Mouse (Mus musculus): Measurements from ENCODE around the gene Adam12.
"Not testable (repeated sequence)": the region's sequence is repeated elsewhere in the genome, so short reads cannot be mapped to it uniquely, and the experiment has no call there.

Gene Adam12

DNA sequence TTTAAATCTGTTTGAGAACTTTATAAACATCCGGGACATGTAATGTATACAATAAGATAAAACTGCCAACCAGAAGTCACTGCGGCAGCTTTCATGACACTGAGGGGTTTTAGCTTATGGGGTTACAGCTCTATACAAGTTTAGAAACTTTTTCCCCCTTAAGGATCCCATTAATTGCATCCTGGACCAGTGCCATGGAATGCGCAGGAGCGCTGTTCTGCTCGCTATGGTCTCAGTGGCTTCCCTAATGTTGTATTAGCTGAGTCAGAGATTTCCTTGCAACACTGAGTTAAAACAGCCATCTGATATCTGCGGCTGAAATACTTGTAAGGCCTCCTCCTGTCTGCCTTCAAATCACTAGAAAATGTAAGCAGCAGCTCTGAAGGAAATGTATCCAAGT is 298.6 kb downstream of the Adam12 start:
- no peak for DNase-seq (ENCODE audit: low spot score)

DNA sequence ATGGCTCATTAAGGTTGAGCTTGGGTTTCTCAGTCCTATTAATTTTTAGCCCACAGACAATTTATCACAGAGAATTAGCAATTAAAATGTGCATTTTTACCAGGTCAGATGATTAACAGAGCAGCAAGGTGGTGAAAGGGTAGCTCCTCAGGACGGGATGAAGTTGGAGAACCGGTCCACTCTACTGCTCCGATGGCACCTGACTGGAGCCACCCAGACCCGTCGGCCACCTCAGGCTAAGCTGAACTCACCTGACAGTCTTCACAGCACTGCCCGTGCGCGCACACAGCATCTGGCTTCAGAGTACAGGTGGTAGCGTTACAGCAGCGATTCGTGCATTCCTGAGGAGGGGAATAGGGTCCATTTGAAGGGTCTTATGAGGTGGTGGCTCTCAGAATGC is 300.5 kb downstream of the Adam12 start:
- DNase-seq (ENCODE audit: low spot score) = no peak

DNA sequence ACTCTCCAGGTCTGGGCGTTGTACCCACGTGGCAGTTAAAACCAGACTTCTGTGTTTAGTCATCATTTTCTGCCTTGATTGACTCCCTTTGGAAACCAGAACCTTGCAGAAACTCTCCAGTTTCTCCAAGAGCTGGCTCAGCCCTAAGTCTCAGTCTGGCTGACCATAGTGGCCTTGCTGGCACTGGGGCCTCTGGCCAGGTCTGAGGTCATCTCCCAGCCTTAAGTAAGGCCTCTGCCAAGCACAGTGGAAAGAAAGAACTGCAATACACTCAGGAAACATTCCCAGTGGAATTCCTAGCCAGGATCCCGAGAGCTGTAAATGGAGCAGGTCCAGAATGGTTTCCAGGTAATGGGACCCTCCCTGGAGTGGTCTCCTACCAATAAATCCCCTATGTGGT is 303.0 kb downstream of the Adam12 start:
- DNase-seq (ENCODE audit: low spot score) = peak; percentile 23

DNA sequence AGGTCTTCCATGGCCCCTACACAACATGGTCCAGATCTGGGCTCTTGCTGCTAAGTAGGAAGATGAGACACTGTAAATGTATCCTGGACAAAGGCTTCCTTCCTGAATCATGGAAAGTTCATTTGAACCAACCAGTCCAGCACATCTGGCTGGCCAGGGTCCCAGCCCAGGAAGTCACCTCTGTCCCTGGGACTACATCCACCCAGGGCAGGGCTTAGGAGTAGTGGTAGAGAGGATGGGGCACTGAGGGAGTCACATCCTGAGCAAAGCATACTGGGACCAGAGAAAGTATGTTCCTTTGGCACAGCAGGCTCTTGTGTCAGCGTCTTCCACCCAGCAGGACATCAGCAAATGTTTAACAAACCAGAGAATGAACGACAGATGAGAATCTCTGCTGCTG is 306.2 kb downstream of the Adam12 start:
- no peak for DNase-seq (ENCODE audit: low spot score)

DNA sequence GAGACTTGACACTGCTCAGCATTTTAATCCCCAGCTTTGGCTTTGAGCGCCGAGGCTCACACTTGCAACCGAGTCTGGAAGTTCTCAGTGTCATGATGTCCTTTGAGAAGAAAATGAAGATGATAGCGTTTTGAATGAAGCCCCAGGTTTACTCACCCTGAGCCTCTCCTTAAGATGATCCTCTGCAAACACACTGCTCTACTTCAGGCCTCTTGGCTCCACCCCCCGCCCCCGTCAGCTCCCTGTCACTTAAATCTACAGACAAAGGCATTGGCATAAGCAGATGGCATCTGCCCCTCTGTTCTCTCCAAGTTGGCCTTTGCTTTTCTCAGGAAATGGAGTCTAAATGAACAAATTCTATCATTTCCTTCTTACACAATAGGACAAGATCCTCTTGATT is 308.0 kb downstream of the Adam12 start:
- no peak for DNase-seq (ENCODE audit: low spot score)

DNA sequence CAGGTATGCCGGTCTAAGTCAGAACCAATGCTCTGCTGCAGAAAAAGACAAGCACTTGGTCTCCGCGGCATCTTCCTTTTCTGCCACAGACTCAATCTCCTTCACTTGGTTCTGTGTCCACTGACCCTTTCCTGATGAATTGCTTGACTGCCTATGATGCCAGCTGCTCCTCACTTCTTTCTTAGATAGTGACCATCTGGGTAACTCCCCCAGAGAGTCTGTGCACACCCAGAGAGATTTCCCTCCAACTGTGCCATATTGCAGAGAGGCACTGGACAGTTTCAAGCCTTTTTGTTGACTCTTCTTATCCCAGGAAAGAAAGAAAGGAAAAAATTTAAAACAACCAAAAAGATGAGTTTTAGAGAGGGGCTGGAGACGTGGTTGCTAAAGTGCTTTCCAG is 310.7 kb downstream of the Adam12 start:
- DNase-seq (ENCODE audit: low spot score) = no peak

DNA sequence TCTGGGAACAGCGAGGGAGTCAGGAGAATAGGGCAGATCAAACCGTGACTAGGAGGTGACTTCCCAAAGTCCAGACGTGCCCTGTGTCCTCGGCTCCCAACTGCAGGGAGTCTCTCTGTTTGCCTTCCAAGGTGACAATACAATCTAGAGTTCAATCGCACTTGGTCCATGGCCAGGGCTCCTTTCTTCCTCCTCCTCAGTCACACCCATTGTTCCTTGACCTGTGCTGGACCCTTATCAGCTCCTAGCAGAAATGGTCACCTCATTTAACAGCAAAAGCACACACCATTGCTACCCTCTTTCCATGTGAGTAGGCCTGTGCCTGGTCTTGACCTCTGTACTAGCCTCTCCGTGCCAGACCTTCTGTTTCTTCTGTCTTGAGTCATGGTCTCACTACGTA is 311.2 kb downstream of the Adam12 start:
- no peak for DNase-seq (ENCODE audit: low spot score)

DNA sequence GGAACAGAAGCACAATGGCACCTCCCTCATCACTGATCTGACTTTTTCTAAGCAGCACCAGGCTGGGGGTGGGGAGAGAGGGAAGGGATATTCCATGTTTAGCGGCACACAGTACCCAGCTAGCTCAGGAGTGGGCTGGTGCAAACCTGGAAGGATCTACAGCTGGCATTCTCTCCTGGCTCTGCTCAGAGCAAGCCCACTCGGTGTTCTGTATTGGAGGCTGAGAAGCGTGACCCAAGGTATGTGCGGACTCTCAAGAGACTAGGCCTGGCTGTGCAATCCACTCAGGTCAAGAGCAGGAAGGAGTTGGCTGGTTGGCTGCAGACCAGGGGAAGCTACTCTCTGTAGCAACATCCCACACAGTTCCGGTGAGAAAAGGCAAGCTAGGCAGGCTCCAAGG is 312.0 kb downstream of the Adam12 start:
- peak; percentile 10 for DNase-seq (ENCODE audit: low spot score)

DNA sequence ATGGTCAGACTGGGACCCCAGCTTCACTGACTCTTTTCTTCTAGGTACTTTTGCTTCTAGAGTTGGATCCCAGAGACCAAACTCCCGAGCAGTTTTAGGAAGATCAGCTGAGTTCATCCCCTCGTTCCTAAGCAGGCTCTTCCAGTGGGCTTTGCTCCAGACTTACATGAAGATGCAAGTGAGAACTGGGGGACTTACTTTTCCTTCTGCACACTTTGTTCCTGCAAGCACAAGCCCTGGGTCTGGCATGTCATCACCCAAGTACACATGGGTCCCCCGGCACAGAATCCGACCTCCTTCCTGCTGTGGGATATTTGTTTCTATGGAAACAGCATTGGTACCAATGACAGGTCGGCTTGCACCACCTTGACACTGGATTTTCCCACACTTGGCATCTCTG is 312.6 kb downstream of the Adam12 start:
- no peak for DNase-seq (ENCODE audit: low spot score)

DNA sequence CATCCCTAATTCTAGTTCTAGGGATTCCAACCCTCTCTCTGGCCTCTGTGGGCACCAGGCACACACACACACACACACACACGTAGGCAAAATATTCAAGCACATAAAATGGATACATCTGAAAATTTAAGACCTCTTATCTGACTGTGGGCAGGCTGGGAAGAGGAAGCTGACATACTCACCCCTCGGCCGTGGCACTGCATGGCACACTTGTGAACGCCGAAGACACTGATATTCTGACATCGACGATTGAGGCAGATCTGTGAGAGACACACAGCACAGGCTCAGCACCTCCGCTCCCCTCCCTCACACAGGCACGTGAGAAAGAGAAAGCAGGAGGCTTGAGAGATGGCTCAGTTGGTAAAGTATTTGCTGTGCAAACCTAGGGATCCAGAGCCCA is 315.7 kb downstream of the Adam12 start:
- no peak for DNase-seq (ENCODE audit: low spot score)

DNA sequence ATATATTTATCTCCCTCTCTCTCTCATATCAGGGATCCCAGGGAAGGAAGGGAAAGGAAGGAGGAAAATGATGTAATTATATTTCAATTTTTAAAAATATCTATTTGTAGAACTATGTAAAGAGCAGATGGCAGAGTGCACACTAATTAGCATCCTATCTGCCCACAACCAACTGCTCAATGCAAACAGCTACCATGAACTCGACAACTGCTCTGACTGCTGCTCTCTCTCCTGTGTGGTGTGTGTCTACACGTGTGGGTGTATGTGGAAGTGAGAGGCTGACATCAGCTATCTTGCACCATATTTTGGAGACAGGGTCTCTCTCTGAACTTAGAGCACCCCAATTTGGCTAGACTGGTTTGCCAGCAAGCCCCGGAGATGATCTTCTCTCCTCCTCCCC is 320.1 kb downstream of the Adam12 start:
- no peak for DNase-seq (ENCODE audit: low spot score)

DNA sequence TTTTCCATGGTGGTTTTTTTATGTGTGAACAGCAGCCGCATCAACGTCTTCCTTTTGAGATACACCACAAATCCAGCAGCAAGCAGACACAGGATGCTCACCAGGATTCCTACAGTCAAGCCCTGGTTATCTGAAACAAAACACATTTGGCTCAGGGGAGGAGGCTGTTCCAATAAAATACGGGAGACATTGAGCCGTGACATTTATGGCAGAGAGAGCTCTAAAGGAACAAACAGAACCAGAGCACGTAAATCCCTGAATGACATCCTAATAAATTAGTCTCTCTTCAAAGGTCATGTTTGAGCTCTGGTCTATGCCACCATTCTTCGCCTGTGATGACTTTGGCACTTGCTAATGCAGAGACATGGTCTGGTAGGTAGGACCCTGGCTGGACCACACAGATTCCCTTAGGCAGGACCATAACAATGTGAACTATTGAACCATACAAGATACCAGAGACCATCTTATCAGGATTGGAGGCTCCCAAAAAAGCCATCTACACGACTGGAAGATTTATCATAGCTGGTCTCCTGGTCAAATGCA is 322.0 kb downstream of the Adam12 start:
- DNase-seq (ENCODE audit: low spot score) = no peak

DNA sequence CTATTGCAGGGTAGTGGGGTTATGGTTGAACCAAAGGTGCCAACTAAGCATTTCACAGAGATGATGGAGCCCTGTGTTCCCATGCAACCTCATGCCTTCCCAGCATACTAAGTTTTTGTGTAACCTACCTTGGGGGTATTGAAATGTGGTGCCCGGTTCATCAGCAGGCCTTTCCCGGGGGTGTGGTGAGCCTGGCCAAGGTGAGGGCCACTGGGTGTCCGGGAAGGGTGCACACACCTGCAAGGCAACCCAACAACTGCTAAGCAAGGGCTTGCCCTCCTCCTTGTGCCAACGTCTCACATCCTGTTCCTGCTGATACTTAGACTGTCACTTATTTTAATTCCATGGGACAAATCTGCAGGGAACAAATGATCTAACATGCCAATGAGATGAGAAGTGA is 323.0 kb downstream of the Adam12 start:
- DNase-seq (ENCODE audit: low spot score) = no peak

DNA sequence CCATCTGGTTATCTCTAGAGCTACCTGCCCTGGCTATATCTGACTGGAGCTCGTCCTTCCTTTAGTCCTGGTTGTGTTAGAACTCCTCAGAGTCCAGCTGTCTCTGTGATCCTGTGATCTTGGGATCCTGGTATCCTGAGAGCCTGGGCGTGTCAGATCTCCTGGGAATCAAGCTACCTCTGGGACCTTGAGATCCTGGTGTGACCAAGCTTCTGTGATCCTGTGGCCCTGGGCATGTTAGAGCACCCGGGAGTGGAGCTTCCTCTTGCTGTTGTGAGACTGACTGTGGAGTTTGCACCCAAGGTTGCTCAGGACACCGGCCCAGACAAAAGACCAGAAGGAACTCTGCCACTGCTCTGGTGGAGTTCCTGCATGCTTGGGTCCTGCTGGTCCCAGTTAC is 332.6 kb downstream of the Adam12 start:
- no peak for DNase-seq (ENCODE audit: low spot score)

DNA sequence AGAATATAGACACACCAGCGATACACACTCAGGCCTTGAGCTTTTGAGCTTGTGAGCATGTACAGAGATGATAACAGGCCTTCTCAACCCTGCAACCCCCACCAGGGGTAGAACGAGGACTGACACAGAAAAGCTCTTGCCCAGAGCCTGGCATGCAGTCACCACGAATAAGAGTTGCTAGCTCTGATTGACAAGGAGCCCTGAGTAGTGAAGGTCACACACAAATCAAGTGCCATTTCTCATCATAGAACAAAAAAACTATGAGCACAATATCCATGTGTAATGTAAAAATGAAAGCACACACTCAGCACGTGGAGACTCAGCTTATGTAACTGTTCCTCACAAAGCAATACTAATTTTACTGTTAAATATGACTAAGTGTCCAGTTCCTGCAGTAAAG is 340.1 kb downstream of the Adam12 start:
- DNase-seq (ENCODE audit: low spot score) = no peak

DNA sequence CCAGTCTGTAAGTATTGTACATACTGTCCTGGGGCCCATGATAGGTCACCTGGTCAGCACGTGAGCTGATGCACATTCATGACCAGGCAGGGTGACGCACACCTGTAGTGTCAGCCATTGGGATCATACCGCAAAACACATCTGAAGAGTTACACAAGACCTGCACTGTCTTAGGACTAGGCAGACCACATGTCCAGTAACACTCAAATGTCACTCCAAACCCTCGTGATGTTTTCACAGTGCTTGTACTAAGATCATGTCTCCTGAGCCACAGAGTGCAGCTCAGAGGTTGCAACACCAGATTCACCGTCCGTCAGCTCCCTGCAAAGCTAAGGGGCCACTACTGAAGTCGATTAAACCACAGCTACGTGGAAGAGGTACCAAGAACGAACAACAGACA is 340.6 kb downstream of the Adam12 start:
- no peak for DNase-seq (ENCODE audit: low spot score)

DNA sequence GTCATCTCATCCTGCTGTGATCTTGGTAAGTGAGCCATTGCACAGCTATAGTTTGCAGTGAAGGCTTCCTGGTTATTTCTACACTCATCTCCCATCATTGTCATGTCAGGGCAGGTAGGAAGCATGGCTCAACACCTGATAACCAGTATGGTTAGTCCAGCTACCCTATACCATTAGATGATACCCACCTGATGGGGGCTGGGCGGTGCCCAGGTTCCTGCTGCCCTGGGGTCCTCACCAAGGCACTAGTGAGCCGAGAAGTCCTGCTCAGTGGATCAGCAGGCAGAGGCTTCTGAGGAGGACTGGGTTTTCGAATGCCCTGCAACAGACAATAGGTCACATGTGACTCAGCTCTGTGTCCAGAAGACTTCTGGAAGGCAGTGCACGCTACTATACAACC is 342.0 kb downstream of the Adam12 start:
- DNase-seq (ENCODE audit: low spot score) = no peak

DNA sequence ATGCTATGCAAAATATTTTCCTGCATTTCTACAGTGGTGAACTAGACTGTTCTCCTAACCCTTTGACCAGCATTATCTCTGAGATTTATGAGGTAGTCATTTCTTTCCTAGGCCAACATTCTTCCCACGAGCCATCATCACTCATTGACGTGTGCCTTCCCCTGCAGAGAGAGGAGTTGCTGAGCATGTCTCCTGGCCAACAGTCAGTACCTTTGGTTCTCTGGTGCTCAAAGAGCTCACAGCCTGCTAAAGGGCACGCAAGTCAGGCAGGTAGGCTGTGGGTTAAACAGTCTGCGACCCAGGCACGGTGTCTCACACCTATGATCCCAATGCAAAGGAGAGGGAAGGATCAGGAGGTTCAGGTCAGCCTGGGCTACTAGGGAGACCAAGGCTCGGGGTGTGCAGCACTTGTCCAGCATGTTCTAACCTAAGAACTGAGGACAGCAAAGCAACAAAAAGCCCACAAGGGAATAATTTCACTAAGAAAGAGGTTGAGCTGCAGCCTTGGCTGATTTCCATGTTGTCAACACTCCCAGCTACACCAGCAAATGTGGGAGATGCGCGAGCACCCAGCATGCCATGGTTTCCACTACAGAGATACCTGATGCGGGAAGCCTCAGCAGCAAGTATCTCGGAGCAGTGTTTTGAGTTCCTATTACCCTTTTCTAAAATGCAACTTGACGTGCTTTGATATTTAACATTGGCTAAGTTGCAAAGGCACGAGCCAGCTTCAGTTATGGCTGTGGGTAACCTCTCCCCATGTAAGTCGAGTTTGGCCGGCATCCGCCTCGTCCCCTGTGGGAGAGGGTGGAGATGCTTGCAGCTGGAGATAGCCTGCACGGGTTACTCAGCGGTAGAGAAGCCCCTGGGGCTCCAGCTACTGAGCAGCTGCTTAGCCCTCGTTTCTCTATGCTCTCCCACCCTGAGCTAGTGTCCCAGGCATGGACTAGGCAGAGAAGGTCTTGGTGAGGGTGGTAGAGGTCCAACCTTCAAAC is 342.7 kb downstream of the Adam12 start:
- DNase-seq (ENCODE audit: low spot score) = no peak

DNA sequence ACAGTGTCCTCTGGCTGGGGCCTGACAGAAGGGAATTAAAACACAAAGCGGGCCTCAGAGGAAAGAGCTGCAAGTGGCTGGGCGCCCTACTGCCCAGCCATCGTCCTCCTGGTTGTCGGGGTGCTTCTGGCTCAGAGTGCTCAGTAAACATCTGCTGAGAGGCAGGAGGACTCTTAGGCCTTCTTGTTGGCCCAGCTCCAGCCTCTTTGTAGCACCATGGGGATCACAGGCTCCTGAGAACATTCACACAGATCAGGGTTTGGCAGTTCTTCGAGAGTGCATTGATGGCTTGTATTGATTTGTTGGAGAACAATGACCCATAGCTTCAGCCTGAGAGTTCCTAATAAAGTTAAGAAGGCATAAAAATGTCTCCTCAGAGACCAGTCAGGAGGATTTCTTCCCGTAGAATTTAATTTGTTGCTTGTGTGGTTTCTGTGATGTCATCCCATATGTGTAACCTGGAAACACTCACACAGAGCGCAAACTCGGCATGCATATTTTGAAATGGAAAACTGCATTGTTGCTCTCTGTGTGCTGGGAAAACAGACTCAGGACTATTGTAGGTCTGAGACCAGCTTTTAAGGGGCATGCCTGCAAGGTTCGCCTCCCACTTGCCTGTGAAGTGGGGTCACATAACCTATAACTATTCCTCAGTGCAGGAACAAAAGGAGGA is 347.1 kb downstream of the Adam12 start:
- DNase-seq (ENCODE audit: low spot score) = not testable (repeated sequence)

DNA sequence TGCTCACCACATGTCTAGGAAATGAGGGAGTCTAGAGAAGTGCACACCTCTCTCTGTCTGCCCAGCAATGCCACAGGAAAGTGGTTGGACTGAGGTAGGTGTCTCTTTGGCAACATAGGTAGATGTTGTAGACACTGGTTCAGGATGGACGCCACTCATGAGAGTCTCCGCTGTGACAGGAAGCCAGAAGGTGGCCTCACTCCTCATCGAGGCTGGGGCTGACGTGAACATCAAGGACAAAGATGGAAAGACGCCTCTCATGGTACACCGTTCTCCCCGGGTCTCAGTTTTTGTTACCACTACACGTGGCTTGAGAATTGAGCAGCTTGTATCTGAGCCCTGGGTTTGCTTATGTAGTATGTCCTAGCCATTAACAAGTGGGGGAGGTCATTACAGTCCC is 352.2 kb downstream of the Adam12 start:
- DNase-seq (ENCODE audit: low spot score) = no peak

DNA sequence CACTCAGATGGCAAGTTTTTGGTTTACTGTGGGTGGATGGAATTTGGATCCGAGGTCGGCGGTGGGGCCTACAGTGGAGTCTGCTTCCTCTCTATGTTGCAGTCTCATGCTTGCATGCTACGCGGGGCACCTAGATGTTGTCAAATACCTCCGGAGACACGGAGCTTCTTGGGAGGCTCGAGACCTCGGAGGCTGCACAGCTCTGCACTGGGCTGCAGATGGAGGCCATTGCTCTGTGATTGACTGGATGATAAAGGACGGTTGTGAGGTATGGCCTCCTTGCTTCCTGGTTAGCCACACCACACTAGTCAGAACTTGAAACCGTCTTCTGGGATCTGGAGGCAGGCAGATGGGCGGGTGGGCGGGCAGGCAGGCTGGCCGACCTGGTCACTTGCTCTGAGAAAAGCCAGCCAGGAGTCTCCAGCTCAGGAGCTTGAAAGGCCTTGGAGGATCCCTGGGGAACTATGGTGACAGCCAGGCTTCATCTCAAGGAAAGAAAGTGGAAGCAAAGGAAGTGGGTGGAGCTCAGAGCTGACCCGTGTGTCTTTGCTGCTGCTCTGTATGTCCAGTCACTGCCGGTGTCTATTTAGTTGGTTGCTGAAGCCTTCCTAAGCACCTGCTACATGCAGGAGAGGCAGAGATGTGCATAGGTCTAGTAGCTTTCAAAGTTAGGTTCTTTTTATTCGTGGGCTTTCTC is 355.2 kb downstream of the Adam12 start:
- no peak for DNase-seq (ENCODE audit: low spot score)

DNA sequence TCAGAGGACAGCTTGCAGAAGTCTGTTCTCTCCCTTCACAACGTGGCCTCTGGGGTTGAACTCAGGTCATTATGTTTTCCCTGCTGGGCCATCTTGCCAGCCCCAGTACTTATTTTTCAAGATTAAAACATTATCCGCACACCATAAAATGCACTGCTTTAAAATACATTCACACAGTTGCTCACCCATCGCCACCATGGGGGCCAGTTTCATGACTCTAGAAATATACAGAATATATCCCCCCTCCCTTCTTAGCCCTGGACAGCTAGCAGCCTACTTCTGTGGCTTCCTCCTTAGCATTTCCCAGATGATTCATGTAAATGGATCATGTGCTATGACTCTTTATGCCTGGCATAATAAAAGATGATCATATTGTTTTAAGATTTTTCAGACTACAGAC is 355.8 kb downstream of the Adam12 start:
- no peak for DNase-seq (ENCODE audit: low spot score)

DNA sequence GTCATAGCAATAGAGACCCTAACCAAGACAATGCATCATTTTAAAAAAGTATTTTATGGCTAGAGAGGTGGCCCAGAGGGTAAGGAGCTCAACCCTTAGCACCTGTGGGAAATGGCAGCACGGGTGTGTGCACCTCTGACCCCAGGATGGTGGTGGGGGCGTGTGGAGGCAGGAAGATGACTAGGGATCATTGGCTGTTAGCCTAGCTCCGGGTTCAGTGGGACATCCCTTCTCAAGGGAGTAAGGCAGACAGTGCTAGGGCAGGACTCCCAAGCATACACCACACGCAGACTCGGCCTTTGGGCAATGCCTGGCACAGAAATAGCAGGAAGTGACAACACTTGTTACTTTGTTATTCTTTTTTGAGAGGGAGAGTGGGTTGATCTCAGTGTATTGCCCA is 359.2 kb downstream of the Adam12 start:
- DNase-seq (ENCODE audit: low spot score) = no peak

Measured in ovary, postnatal 36 days (tissue).